Comparison of ENCODE assay signal across 41 mouse cellular contexts in the genomic region with DNA sequence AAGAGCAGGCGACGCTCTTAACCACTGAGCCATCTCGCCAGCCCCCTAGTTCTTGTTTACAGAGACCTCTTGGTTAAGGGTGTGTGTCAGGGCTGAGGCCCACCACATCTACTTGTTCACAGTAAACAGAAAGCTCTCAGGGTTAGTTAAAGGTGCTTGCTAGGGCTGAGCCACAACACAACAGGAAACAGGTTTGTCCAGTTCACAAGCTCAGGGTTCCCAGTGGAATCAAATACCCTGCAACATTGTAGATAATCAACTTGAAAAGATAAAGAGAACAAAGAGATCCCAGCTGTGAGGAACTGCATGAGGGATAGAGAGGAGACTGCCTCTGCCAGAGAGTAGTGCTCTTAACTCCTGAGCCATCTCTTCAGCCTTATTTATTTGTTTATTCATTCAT. TPM values are rescaled to one million over a fixed set of nuclear protein-coding genes. Genes with fewer than 3 reads are reported as not detected.
"Had no signal": no experiment of that assay in that cellular context is flagged by ENCODE, and none has a peak within 500 bp of the region (broad histone marks: within the 10 kb centered on the region; RNA-seq: fewer than 3 reads in every experiment).

No protein-coding gene starts in this region.

- H3K36me3 ChIP-seq: heart, embryonic 12.5 days; heart, embryonic 13.5 days; heart, embryonic 15.5 days; hindbrain, embryonic 12.5 days; hindbrain, embryonic 13.5 days; hindbrain, embryonic 15.5 days; kidney, embryonic 15.5 days had no signal

- H3K9ac ChIP-seq: heart, embryonic 12.5 days; heart, embryonic 13.5 days; heart, embryonic 15.5 days; hindbrain, embryonic 12.5 days; hindbrain, embryonic 13.5 days; hindbrain, embryonic 14.5 days; hindbrain, embryonic 15.5 days; kidney, embryonic 15.5 days had no signal

- H3K4me2 ChIP-seq: heart, embryonic 11.5 days; heart, embryonic 12.5 days; heart, embryonic 13.5 days; heart, embryonic 15.5 days; hindbrain, embryonic 12.5 days; hindbrain, embryonic 13.5 days; hindbrain, embryonic 14.5 days; hindbrain, embryonic 15.5 days; kidney, embryonic 15.5 days had no signal

- ATAC-seq: hindbrain, embryonic 16.5 days; hindbrain, postnatal 0 days; inflammation-experienced regulatory T-cells, adult 6 months had no signal

- H3K9me3 ChIP-seq: heart, embryonic 10.5 days; heart, embryonic 12.5 days; heart, embryonic 13.5 days; heart, embryonic 15.5 days; hindbrain, embryonic 10.5 days; hindbrain, embryonic 12.5 days; hindbrain, embryonic 13.5 days; hindbrain, embryonic 15.5 days; kidney, embryonic 15.5 days had no signal

- H3K27me3 ChIP-seq: heart, embryonic 13.5 days; heart, embryonic 15.5 days; hindbrain, embryonic 12.5 days; hindbrain, embryonic 13.5 days; hindbrain, embryonic 15.5 days; kidney, embryonic 15.5 days had no signal

- DNase-seq: heart, postnatal 10 days; heart, postnatal 14 days; heart, postnatal 36 days; heart, postnatal 4 days; kidney, adult 11 months; kidney, adult 18-20 months; kidney, adult 2 months; kidney, adult 8-10 months; kidney, adult 9 months; kidney, postnatal 10 days; kidney, postnatal 14 days; kidney, postnatal 25 days; kidney, postnatal 36 days; kidney, postnatal 4 days; layer of hippocampus, adult 9-11 months; layer of hippocampus, postnatal 36 days had no signal

- H3K4me3 ChIP-seq: heart, embryonic 10.5 days; heart, embryonic 12.5 days; heart, embryonic 13.5 days; heart, embryonic 15.5 days; hindbrain, embryonic 10.5 days; hindbrain, embryonic 12.5 days; hindbrain, embryonic 13.5 days; hindbrain, embryonic 15.5 days; kidney, embryonic 15.5 days; layer of hippocampus, adult 2 months; left cerebral cortex, adult 2 months had no signal

- H3K27ac ChIP-seq: heart, embryonic 13.5 days; heart, embryonic 15.5 days; hindbrain, embryonic 10.5 days; hindbrain, embryonic 12.5 days; hindbrain, embryonic 13.5 days; hindbrain, embryonic 14.5 days; hindbrain, embryonic 15.5 days; hindbrain, postnatal 0 days; kidney, embryonic 15.5 days; kidney, postnatal 0 days; layer of hippocampus, adult 2 months; left cerebral cortex, adult 2 months had no signal

- H3K4me1 ChIP-seq: hindbrain, embryonic 15.5 days had no signal

RNA-seq across cellular contexts. Expression of gene Lin28a, which starts 11.8 kb away (rescaled TPM):
- polyA plus RNA-seq: heart, embryonic 16.5 days; hindbrain, postnatal 0 days; kidney, adult 2 months; kidney, embryonic 14.5 days; kidney, embryonic 16.5 days; kidney, postnatal 0 days; large intestine, adult 2 months had no signal

RNA-seq across cellular contexts. Expression of gene Zfp683, which starts 46.8 kb away (rescaled TPM):
- polyA plus RNA-seq: heart, embryonic 10.5 days; heart, embryonic 11.5 days; heart, embryonic 12.5 days; heart, embryonic 13.5 days; heart, embryonic 14.5 days; heart, embryonic 15.5 days; heart, postnatal 0 days; hindbrain, embryonic 10.5 days; hindbrain, embryonic 11.5 days; hindbrain, embryonic 12.5 days; hindbrain, embryonic 13.5 days; hindbrain, embryonic 14.5 days; hindbrain, embryonic 15.5 days; hindbrain, embryonic 16.5 days; hindbrain, postnatal 0 days; intestine, embryonic 14.5 days; kidney, embryonic 14.5 days; kidney, embryonic 15.5 days; kidney, embryonic 16.5 days; kidney, postnatal 0 days had no signal

RNA-seq across cellular contexts. Expression of gene Crybg2, which starts 53.8 kb away (rescaled TPM):
- polyA plus RNA-seq: heart, embryonic 13.5 days; heart, postnatal 0 days had no signal
